Mouse (Mus musculus) E14TG2a.4 (cell line): ENCODE measurements at regions not wholly inside any gene's neighbourhood (a gene's known extent, or its start where the extent isn't known, plus 50 kb on each side); places are given as distances from the start of the nearest gene placed in this dataset.

ENCODE experiments used
- H3K27me3 ChIP-seq: 2 replicates; pipeline ENCODE4 v1.6.1; 2014; ENCODE audit warnings: low read length, control low read depth; ENCODE audit not compliant: insufficient read depth
- H3K36me3 ChIP-seq: 2 replicates; pipeline ENCODE4 v1.6.1; 2014; ENCODE audit warnings: low read length, control low read depth; ENCODE audit not compliant: insufficient read depth
- H3K4me1 ChIP-seq: replicated peaks from 2 replicates; pipeline ENCODE4 v1.6.1; 2014; ENCODE audit warnings: low read depth, low read length, control low read depth
- H3K4me3 ChIP-seq: replicated peaks from 2 replicates; pipeline ENCODE4 v1.5.1; 2014; ENCODE audit warnings: mild to moderate bottlenecking, low read length
- H3K9me3 ChIP-seq: 2 replicates; pipeline ENCODE4 v1.6.1; 2014; ENCODE audit warnings: low read length, control low read depth
- CTCF ChIP-seq: conservative IDR thresholded peaks from 2 replicates; pipeline ENCODE4 v1.5.1; 2014; ENCODE audit warnings: low read length
- NANOG ChIP-seq: IDR thresholded peaks from 2 replicates; pipeline ENCODE4 v1.6.1; 2014; ENCODE audit warnings: borderline replicate concordance, low read length, mixed read lengths
- POU5F1 ChIP-seq: IDR thresholded peaks from 2 replicates; pipeline ENCODE4 v1.6.1; 2014; ENCODE audit warnings: low read length, borderline replicate concordance

GRCm38 (mm10) chr12:68688262-68688661 lies 470.7 kb downstream of the Rps29 start:
- TF ChIP-seq POU5F1, result no peak
- no peak for TF ChIP-seq NANOG
- no peak for TF ChIP-seq CTCF
- no peaks in the 10 kb centered on the region for H3K9me3 ChIP-seq
- no peaks in the 10 kb centered on the region for H3K27me3 ChIP-seq
- H3K4me1 ChIP-seq, result no peaks in the 10 kb centered on the region
- no peaks in the 10 kb centered on the region for H3K36me3 ChIP-seq
- no peak overlapping the region for H3K4me3 ChIP-seq

GRCm38 (mm10) chr12:68683897-68684296 lies 475.1 kb downstream of the Rps29 start:
- TF ChIP-seq CTCF, result no peak
- no peak for TF ChIP-seq POU5F1
- TF ChIP-seq NANOG, result no peak
- Histone ChIP-seq H3K36me3 (no peaks in the 10 kb centered on the region), H3K4me3 (no peak overlapping the region), H3K4me1 (no peaks in the 10 kb centered on the region), H3K9me3 (no peaks in the 10 kb centered on the region), H3K27me3 (no peaks in the 10 kb centered on the region)

- TF ChIP-seq NANOG (no peak), CTCF (no peak), POU5F1 (no peak)
- H3K4me3 ChIP-seq, result no peak overlapping the region
- H3K36me3 ChIP-seq, result no peaks in the 10 kb centered on the region
- no peaks in the 10 kb centered on the region for H3K9me3 ChIP-seq
- no peaks in the 10 kb centered on the region for H3K27me3 ChIP-seq
- no peaks in the 10 kb centered on the region for H3K4me1 ChIP-seq
These were observed 475.8 kb downstream of the Rps29 start for GRCm38 (mm10) chr12:68683176-68683575.

GRCm38 (mm10) chr12:68680668-68681067 lies 478.3 kb downstream of the Rps29 start:
- H3K4me1 ChIP-seq, result no peaks in the 10 kb centered on the region
- H3K4me3 ChIP-seq, result no peak overlapping the region
- no peaks in the 10 kb centered on the region for H3K36me3 ChIP-seq
- TF ChIP-seq POU5F1 (no peak), NANOG (no peak), CTCF (no peak)
- H3K9me3 ChIP-seq, result no peaks in the 10 kb centered on the region
- H3K27me3 ChIP-seq, result no peaks in the 10 kb centered on the region

- no peaks in the 10 kb centered on the region for H3K36me3 ChIP-seq
- H3K4me1 ChIP-seq, result no peaks in the 10 kb centered on the region
- no peaks in the 10 kb centered on the region for H3K27me3 ChIP-seq
- no peak overlapping the region for H3K4me3 ChIP-seq
- no peaks in the 10 kb centered on the region for H3K9me3 ChIP-seq
- peak; percentile 55; the same call in 1 of the 2 replicates for TF ChIP-seq NANOG
- TF ChIP-seq CTCF, result no peak
These were observed 482.8 kb downstream of the Rps29 start for GRCm38 (mm10) chr12:68676096-68676775.

- no peaks in the 10 kb centered on the region for H3K4me1 ChIP-seq
- no peak overlapping the region for H3K4me3 ChIP-seq
- no peaks in the 10 kb centered on the region for H3K9me3 ChIP-seq
- TF ChIP-seq POU5F1 (no peak), CTCF (no peak)
- no peaks in the 10 kb centered on the region for H3K27me3 ChIP-seq
- no peaks in the 10 kb centered on the region for H3K36me3 ChIP-seq
These were observed 487.0 kb downstream of the Rps29 start for GRCm38 (mm10) chr12:68672011-68672410.

GRCm38 (mm10) chr12:68645901-68646585 lies 512.9 kb downstream of the Rps29 start:
- Histone ChIP-seq H3K27me3 (no peaks in the 10 kb centered on the region), H3K9me3 (no peaks in the 10 kb centered on the region), H3K4me1 (no peaks in the 10 kb centered on the region), H3K4me3 (no peak overlapping the region), H3K36me3 (no peaks in the 10 kb centered on the region)
- no peak for TF ChIP-seq CTCF
- TF ChIP-seq NANOG, result no peak
- TF ChIP-seq POU5F1, result no peak

GRCm38 (mm10) chr12:68643671-68644070 lies 515.3 kb downstream of the Rps29 start:
- Histone ChIP-seq H3K4me1 (no peaks in the 10 kb centered on the region), H3K9me3 (no peaks in the 10 kb centered on the region), H3K36me3 (no peaks in the 10 kb centered on the region), H3K27me3 (no peaks in the 10 kb centered on the region), H3K4me3 (no peak overlapping the region)
- TF ChIP-seq NANOG (no peak), CTCF (no peak), POU5F1 (no peak)
